Mouse (Mus musculus): ENCODE measurements around the gene Trim2. TPM values are rescaled to one million over a fixed set of nuclear protein-coding genes. Genes with fewer than 3 reads are reported as not detected.

Trim2 gene
- 130 and 138 TPM in 2 replicates for polyA plus RNA-seq (2015; fragmentation: Nextera tagmentation; extraction: Ambion mirVana)

DNA sequence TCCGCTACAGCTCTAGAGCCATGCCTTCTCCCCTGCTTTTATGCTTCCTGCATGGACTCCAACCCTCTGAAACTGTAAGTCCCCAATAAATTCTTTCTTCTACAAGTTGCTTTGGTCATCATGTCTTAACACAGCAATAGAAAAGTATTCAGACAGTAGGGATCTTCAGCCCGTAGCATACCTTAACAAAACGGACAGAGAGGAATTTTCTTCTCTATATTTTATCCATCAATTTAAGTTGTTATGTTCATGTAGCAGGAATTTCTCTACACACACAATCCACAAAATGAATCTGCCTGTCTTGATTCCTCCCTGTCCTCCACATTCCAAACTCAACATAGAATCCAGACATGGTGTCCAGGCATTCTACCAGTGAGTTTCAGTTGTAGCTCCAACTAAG is at the start of gene Trim2:
TSS of gene Trim2 (minus strand) at position 101 of the 400 bp plus-strand sequence.
- Histone ChIP-seq H3K27me3 (no peaks in the 10 kb centered on the region), H3K9ac (no peak within 1 kb of the TSS), H3K4me3 (peak within 1 kb of the TSS; percentile 52), H3K4me1 (peaks cover 45% of the 10 kb centered on the region), H3K27ac (peak within 1 kb of the TSS; percentile 95), H3K36me3 (ENCODE audit: poor library complexity, severe bottlenecking) (no peaks in the 10 kb centered on the region), H3K9me3 (replicated peaks) (no peaks in the 10 kb centered on the region), H3K4me2 (peak within 1 kb of the TSS; percentile 84)
- 99% methylated on average over 3 of the region's 3 CpGs for WGBS
- no peak for ATAC-seq

DNA sequence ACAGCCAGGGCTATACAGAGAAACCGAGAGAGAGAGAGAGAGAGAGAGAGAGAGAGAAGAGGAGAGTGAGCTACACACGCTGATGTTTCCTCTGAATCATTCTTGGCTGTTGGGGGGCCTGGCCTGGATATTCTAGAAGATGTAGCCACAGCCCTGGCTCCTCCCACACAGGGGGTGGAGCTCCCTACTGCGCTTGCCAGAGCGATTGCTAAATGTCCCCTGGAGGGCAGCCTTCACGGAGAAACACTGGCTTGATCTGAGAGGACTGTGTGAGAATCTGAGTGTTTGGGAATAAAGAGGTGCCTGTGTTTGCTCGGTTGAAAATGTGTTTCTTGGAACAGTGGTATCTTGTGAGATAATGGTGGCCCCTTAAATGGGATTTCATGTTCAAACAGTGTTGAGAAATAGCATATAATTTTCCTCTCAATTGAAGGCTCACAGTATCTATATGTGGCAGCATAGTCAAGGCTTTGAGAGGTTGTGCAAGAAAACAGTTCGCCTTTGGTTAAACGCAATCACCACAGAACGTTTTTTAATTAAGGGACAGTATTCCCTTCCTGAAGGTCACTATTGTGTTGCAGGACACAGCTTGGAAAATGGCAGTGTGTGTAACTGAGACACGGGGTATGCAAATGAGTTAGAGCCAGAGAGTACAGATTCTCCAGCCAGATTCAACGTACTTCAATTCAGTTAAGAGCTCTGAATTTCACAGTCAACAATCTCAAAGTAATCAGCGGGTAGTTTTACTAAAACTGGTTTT is 49.4 kb upstream of the Trim2 start:
- Histone ChIP-seq H3K27ac (no peak overlapping the region), H3K4me1 (no peaks in the 10 kb centered on the region), H3K4me2 (no peak overlapping the region), H3K9me3 (replicated peaks) (no peaks in the 10 kb centered on the region), H3K36me3 (ENCODE audit: poor library complexity, severe bottlenecking) (no peaks in the 10 kb centered on the region), H3K9ac (no peak overlapping the region), H3K4me3 (no peak overlapping the region), H3K27me3 (no peaks in the 10 kb centered on the region)
- no peak for ATAC-seq
- WGBS, result 47% methylated on average over 12 of the region's 12 CpGs

DNA sequence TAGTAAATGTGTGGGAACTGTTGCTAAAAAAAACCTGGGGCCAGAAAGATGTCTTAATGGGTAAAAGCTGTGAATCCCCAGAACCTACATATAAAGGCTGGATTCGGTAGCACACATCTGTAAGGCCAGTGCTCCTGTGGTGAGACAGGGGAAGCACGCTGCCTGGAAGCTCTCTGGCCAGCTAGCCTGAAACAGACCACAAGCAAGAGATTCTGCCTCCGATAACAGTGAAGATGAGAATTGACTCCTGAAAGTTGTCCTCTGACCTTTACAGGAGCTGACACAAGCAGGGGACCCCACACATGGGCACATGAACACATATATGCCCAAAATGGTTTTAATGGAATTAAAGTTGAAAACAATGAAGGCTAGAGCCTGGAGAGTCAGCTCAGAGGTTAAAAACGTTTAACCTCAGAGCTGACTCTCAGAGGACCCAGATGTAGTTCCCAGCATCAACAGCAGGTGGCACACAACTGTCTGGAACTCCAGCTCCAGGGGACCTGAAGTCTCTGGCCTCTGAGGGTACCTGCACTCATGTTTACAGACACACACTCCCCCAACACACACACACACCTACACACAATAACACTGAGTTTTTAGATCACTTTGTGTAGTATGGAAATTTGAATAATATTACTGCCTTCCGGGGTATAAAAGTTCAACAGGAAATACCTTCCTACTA is 45.8 kb upstream of the Trim2 start:
- 46% methylated on average over 5 of the region's 5 CpGs for WGBS
- no peak overlapping the region for H3K4me2 ChIP-seq
- no peaks in the 10 kb centered on the region for H3K9me3 ChIP-seq (replicated peaks)
- no peak overlapping the region for H3K9ac ChIP-seq
- no peaks in the 10 kb centered on the region for H3K4me1 ChIP-seq
- no peak for ATAC-seq
- no peaks in the 10 kb centered on the region for H3K36me3 ChIP-seq (ENCODE audit: poor library complexity, severe bottlenecking)
- H3K27me3 ChIP-seq, result no peaks in the 10 kb centered on the region
- H3K27ac ChIP-seq, result no peak overlapping the region
- no peak overlapping the region for H3K4me3 ChIP-seq

DNA sequence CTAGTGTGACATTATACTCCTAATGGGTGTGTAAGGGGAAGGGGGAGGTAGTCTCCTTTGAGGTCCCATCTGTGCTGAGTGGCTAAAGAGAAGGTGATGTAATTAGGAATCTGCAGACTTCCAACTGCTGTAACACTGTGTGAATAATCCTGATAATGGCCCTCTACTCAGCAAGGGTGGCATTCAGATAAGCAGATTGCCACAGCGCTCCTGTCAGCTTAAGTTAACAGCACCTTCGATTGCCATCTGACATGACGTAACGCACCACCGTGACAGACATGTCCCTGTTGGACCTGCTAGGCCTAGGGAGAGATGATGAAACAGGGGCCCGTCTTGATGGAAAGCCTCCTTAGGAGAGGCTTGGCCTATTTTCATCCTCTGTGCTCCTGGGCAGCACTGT is 43.6 kb upstream of the Trim2 start:
- Histone ChIP-seq H3K4me2 (no peak overlapping the region), H3K27me3 (0 out of 2 replicates have a peak, but pooled peaks cover 3% of the 10 kb centered on the region), H3K4me3 (no peak overlapping the region), H3K4me1 (peaks cover 5% of the 10 kb centered on the region), H3K27ac (no peak overlapping the region), H3K9ac (no peak overlapping the region), H3K9me3 (replicated peaks) (no peaks in the 10 kb centered on the region), H3K36me3 (ENCODE audit: poor library complexity, severe bottlenecking) (no peaks in the 10 kb centered on the region)
- ATAC-seq, result no peak
- WGBS, result 88% methylated on average over 6 of the region's 6 CpGs

DNA sequence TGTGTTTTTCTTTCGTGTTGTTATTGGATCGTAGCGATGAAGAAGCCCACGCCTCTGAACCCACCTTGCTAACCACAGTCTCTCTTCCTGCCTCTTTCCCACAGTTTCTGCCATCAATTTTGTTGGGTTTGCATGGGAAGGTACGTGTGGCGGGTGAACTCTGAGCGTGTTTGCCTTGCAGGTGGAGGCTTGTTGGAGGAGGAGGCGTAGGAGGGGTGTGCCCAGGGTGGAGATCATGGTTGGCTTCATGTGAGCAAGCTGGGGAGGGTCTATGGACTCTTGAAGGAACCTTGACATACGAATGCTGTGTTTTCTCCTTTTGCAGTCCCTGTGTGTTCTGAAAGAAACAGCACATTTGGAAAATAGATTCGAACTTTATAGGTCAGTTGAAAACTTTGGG is 43.1 kb upstream of the Trim2 start:
- H3K27me3 ChIP-seq, result 0 out of 2 replicates have a peak, but pooled peaks cover 3% of the 10 kb centered on the region
- WGBS, result 92% methylated on average over 10 of the region's 10 CpGs
- no peak overlapping the region for H3K4me3 ChIP-seq
- no peak for ATAC-seq
- no peak overlapping the region for H3K9ac ChIP-seq
- no peaks in the 10 kb centered on the region for H3K9me3 ChIP-seq (replicated peaks)
- H3K4me1 ChIP-seq, result peaks cover 7% of the 10 kb centered on the region
- H3K4me2 ChIP-seq, result no peak overlapping the region
- H3K27ac ChIP-seq, result no peak overlapping the region
- H3K36me3 ChIP-seq (ENCODE audit: poor library complexity, severe bottlenecking), result no peaks in the 10 kb centered on the region

DNA sequence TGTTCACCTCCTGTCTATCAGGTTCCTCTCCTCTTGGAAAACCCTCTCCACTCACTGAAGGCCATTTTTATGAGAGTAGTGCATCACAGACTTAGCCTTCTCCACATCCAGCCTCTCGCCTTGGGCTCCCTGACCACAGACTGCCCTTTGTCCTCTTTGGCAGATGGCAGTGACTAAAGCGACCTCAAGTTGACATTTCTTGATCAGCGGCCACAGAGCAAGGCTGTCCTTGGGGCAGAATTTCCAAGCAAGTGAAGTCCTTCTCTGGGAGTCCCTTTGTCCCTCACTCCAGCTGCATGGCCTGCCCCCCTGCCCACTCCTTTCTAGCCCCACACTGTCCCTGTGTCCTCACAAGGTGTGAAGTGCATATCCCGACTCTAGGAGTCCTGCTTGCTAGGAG is 40.7 kb upstream of the Trim2 start:
- Histone ChIP-seq H3K4me1 (peaks cover 7% of the 10 kb centered on the region), H3K9me3 (replicated peaks) (no peaks in the 10 kb centered on the region), H3K27me3 (0 out of 2 replicates have a peak, but pooled peaks cover 3% of the 10 kb centered on the region), H3K4me2 (no peak overlapping the region), H3K9ac (no peak overlapping the region), H3K36me3 (ENCODE audit: poor library complexity, severe bottlenecking) (no peaks in the 10 kb centered on the region), H3K4me3 (no peak overlapping the region), H3K27ac (no peak overlapping the region)
- ATAC-seq, result no peak
- 80% methylated on average over 4 of the region's 4 CpGs for WGBS

DNA sequence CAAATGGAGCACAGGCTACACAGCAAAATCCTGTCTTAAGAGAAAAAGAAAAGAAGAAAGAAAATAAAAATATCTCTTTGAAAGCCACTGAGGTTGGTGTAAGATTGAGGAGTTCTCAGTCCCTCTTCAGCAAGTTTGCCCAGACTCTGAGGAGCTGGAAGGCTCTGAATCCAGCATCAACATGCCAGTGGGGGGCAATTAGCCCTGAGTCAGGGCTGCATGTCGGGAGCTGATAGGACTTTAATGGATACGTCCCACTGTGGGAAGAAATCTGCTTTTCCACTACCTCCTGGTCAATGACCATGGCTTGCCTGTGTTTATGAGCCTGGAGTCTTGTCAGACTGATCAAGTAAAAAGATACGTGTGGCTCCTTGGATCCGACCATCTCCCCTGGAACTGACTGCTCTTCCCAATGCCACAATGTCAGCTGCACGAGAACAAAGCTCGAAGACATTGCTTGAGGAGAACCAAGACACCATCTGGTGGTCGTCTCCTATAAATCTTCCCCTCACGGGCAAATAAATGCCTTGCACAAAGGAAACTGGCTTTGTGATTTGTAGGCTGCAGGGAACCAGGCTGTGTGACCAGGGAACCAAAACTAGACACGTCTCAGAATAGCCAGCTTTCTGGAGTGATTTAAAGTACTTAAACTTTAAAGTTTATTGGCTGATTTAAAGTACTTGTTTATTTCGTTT is 39.9 kb upstream of the Trim2 start:
- Histone ChIP-seq H3K9me3 (replicated peaks) (no peaks in the 10 kb centered on the region), H3K9ac (no peak overlapping the region), H3K36me3 (ENCODE audit: poor library complexity, severe bottlenecking) (no peaks in the 10 kb centered on the region), H3K4me2 (no peak overlapping the region), H3K27me3 (0 out of 2 replicates have a peak, but pooled peaks cover 3% of the 10 kb centered on the region), H3K4me3 (no peak overlapping the region), H3K27ac (no peak overlapping the region), H3K4me1 (peaks cover 7% of the 10 kb centered on the region)
- 27% methylated on average over 10 of the region's 10 CpGs for WGBS
- no peak for ATAC-seq

DNA sequence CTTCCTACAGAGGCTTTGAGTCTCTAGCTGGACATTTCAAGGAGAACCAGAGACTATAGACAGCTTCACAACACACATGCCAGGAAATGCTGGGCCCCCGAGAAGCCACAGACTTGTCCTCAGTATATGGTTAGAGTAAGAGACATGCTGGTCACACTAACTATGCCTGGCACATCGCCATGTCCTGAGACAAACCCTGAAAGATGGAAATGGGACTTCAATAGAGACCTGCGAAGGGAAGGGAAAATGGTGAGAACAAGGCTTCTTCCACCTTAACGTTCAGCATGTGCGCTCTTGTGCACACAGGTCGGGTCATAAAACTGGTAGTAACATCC is 38.9 kb upstream of the Trim2 start:
- peak overlapping the region; percentile 62 for H3K4me2 ChIP-seq
- no peak overlapping the region for H3K4me3 ChIP-seq
- no peaks in the 10 kb centered on the region for H3K36me3 ChIP-seq (ENCODE audit: poor library complexity, severe bottlenecking)
- WGBS, result 44% methylated on average over 6 of the region's 6 CpGs
- ATAC-seq, result 0 out of 2 replicates have a peak, but pooled peaks have one; percentile 14
- no peak overlapping the region for H3K27ac ChIP-seq
- H3K9ac ChIP-seq, result no peak overlapping the region
- 0 out of 2 replicates have a peak, but pooled peaks cover 3% of the 10 kb centered on the region for H3K27me3 ChIP-seq
- no peaks in the 10 kb centered on the region for H3K9me3 ChIP-seq (replicated peaks)
- H3K4me1 ChIP-seq, result peaks cover 13% of the 10 kb centered on the region

DNA sequence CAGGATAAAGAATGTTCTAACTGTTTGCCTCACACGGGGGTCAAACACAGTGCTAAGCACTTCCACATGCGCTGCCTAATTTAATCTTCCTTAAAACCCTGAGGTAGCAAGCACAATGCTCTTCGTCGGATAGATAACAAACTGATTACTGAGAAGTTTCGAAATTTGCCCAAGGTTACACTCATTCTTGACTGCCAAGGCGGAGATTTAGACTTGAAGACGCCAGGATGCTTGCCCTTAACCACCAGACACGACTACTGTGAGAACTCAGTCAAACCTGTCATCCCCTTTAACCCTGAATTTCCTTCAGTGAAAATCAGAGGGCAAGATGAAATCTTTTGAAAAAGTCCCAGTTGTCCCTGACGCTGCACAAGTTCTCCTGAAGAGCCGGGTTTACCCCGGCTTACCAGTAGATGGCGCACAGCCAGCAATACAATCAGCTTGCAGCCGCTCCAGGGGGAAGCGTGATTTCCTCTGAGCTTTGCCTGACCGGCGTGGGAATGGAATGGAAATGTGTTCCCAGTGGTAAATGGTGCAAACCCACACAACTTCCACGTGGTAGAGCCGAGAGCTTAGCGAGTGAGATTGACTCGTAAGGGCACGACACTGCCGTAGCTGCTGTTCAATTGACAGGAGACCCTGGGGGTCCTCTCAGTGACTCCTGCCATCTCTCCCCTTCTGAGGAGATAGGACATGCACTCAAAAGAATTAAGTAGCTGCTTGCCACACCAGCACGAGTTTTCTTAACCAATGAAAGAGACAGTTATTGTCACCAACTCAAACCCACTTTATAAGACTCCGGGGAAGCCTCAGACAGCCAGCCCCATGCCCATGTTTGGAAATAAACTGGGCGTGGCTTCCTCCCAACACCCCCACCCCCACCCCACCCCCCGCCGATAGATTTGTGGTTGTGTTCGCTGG is 38.3 kb upstream of the Trim2 start:
- Histone ChIP-seq H3K4me1 (peaks cover 14% of the 10 kb centered on the region), H3K4me3 (peak overlapping the region; percentile 27), H3K9me3 (replicated peaks) (no peaks in the 10 kb centered on the region), H3K27me3 (0 out of 2 replicates have a peak, but pooled peaks cover 3% of the 10 kb centered on the region), H3K9ac (0 out of 2 replicates have a peak overlapping the region, but pooled peaks have one; percentile 28), H3K27ac (no peak overlapping the region), H3K36me3 (ENCODE audit: poor library complexity, severe bottlenecking) (no peaks in the 10 kb centered on the region), H3K4me2 (peak overlapping the region; percentile 62)
- ATAC-seq, result peak; percentile 80
- 13% methylated on average over 28 of the region's 28 CpGs for WGBS

DNA sequence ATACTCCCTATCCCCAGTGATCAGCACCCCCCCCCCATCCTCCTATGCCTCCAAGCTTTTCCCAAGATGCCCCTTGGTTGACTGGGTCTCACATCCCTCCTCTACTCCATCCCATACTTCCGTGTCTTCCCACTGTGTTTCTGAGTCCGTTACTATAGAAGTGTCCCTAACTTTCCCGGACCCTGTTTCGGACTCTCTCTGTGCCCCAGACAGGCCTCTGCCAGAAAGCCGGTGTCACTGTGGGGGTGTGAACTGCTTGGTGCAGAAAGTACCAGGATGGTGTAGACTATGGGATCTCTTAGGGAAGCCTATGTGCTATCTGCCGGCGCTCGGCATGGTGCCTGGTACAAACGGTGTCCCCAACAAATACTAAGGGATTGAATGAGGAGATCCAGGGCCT is 36.4 kb upstream of the Trim2 start:
- Histone ChIP-seq H3K9me3 (replicated peaks) (no peaks in the 10 kb centered on the region), H3K4me3 (no peak overlapping the region), H3K27ac (no peak overlapping the region), H3K27me3 (0 out of 2 replicates have a peak, but pooled peaks cover 3% of the 10 kb centered on the region), H3K4me1 (peaks cover 14% of the 10 kb centered on the region), H3K9ac (no peak overlapping the region), H3K36me3 (ENCODE audit: poor library complexity, severe bottlenecking) (no peaks in the 10 kb centered on the region), H3K4me2 (no peak overlapping the region)
- no peak for ATAC-seq
- 89% methylated on average over 9 of the region's 9 CpGs for WGBS

DNA sequence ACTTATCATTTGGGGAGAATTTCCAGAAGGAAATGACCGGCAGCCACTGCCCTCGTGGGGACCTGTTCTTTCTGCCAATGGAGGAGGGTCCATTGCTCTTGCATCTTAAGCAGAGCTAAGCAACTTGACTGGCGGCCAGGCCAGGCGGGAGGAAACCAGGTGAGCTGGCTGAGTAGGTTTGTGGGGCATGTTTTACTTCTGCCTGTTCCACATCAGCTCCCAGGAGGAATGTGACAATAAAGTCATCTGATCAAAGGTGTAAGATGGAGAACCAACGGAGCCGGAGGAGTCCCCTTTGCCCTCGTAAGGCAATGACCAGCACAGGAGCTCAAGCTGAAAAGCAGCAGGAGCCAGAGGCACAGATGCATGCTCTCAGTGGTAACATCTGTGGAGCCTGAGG is 35.1 kb upstream of the Trim2 start:
- no peak overlapping the region for H3K9ac ChIP-seq
- no peak overlapping the region for H3K4me3 ChIP-seq
- 69% methylated on average over 7 of the region's 7 CpGs for WGBS
- peaks cover 14% of the 10 kb centered on the region for H3K4me1 ChIP-seq
- H3K27ac ChIP-seq, result no peak overlapping the region
- H3K9me3 ChIP-seq (replicated peaks), result no peaks in the 10 kb centered on the region
- H3K4me2 ChIP-seq, result no peak overlapping the region
- H3K27me3 ChIP-seq, result 0 out of 2 replicates have a peak, but pooled peaks cover 3% of the 10 kb centered on the region
- H3K36me3 ChIP-seq (ENCODE audit: poor library complexity, severe bottlenecking), result no peaks in the 10 kb centered on the region
- no peak for ATAC-seq

All from forebrain, embryonic 13.5 days (tissue).